Mouse (Mus musculus): Measurements from ENCODE around the gene Ttc4.

The Ttc4 gene

DNA sequence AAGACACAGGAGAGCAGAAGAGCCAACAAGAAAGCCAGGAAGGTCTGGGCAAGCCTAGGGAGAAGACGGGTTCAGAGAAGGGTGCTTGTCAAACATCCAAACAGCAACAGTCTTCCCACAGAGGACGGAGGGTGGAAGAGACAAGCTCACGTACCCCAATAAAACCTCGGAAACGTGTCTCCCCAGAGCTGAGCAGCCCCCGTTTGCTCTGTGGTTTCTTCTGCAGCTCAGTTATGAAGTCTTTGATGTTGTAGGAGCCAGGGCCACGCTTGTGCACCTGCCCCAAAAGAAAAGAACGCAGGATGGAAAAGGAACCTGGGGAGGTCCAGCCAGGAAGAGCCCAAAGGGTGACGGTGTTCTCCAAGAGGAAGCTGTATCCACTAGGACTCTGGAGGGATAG is 63.9 kb downstream of the Ttc4 start:
- peak; percentile 15 for DNase-seq (ENCODE audit: extremely low read depth, low read depth)

DNA sequence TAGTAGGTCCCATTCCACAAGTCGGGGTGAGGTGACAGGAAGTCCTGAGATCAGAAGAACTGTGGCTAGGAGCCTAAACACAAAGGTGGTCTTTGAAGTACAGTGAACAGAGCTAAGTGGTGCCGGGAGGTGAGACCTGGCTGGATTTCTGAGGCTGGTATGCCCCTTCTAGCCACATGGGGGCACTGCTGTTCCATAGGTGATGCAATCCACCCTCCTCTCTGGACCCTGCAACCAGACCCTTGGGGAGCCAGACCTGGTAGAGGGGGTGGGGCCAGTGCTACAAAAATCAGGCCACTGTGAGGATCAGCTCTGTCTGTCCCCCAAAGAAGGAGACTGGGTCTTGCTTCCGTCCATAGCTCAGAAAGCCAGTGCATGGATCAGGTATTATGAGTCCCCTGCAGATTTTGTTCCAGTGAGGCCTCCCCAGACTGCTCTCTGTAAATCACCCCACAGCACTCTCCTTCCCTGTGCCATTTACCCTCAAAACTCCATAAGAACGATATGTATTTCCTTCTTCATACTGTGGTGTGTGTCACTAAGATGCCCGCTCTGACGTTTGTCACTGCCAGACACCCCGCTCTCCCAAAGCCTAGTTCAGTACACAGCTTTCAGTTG is 64.5 kb downstream of the Ttc4 start:
- peak; percentile 60 for DNase-seq (ENCODE audit: extremely low read depth, low read depth)

DNA sequence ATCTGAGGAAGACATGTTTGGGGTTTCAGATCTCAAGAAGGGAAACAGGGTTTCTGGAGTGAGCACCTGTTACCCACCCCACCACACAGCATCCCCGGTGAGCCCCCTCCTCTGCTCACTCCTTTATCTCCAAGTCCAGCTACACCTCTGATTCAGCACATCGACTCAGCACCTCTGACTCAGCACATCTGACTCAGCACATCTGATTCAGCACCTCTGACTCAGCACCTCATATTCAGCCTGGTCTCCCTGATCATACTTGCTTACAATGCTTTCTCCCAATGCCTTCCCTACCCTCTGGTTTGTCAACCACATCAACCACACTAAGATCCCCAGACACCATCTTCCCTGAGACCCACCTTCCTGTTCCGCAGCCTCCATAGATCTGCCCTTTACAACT is 65.2 kb downstream of the Ttc4 start:
- peak; percentile 70 for DNase-seq (ENCODE audit: extremely low read depth, low read depth)

DNA sequence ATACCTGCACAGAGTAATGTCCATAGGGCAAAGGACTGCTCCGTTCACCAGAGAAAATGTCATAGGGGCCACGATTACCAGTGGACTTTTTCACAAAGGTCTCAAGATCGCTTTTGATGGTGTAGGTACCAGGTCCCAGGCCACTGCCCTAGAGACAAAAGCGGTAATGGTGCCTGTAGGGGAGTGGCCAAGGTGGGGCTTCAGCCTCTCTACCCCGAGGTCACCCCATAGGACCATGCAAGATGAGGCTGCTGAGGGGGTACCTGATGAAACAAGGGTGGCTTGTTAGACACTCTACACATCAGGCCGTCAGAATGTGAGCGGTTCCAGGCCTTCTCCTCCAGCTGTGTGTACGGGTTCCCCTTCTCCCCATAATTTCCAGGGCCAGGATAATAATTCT is 65.6 kb downstream of the Ttc4 start:
- no peak for DNase-seq (ENCODE audit: extremely low read depth, low read depth)

Data from MEL-GATA-1-ER (cell line).